Mouse (Mus musculus): ENCODE measurements around the gene 1700088E04Rik.

Gene 1700088E04Rik

DNA sequence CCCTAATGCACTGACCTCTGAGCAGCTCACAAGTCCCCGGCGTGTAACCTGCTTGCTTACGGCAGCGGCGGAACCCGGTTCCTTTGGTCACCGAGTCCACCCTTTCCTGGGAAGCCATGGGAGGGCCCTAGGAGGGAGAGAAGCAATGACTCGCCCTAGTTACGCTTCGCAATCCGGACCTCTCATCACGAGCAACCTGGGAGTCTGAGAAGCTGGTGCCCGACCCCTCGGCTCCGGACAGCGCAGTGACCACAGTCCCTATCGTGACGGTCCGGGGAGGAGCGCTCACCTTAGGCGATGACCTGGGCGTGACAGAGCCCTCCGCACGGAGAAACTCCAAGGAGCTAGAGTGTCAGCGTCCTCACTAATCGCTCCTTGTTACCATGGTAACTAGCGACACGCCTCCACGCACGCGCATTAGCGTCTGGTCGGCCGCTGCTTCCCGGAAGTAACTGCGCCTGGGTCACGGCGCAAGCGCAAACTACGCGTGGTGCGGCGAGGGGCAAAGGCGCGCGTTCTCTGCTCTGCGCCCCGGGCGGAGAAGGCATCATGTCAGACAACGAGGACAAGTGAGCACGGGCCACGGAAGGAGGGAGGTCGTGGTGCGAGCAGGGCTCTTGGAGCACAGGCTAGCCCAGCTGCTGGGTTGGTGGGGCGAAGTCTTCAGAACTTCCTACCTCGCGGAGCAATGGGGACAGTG, at the start of gene 1700088E04Rik, which contains the start of gene Polr2f:
1700088E04Rik (minus strand) TSS at position 388 of the 700 bp plus-strand sequence.
Polr2f (plus strand) TSS at position 144 of the 700 bp plus-strand sequence.
- peak; percentile 95 to 96 for DNase-seq (ENCODE audit: low spot score in 2 of 2)

DNA sequence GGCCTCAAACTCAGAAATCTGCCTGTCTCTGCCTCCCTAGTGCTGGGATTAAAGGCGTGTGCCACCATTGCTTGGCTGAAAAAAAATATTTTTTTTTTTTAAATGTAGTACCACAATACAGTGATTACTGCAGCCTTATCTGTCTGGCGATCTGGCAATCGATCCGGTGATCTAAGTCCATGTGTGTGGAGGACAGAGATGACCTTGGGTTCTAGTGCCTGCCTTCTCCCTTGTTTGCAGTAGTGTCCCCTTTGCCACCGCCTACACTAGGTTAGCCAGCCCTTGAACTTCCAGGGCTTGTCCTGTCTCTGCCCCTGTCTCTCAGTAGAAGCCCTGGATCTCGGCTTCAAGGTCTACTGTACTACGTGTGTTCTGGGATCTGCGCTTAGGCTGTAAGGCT, 46.8 kb upstream of the 1700088E04Rik start:
- DNase-seq (ENCODE audit: low spot score in 2 of 2), result no peak

DNA sequence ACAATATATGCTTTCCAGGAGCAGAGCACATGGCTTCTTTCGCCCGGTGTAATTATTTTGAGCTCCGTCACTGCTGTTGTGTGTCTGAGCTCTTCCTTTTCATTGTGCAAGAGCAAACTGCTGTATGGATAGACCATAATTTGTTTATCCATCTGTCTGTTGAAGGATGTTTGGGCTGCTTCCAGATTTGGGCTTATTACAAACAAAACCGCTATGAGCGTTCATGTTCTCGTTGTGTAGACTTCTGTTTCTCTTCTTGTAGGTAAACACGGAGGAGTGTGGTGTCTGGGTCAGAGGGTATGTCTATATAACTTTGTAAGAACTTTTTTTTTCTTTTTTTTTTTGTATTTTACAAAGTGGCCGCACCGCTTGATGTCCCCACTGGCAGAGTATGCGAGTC, 44.2 kb upstream of the 1700088E04Rik start:
- no peak for DNase-seq (ENCODE audit: low spot score in 2 of 2)

DNA sequence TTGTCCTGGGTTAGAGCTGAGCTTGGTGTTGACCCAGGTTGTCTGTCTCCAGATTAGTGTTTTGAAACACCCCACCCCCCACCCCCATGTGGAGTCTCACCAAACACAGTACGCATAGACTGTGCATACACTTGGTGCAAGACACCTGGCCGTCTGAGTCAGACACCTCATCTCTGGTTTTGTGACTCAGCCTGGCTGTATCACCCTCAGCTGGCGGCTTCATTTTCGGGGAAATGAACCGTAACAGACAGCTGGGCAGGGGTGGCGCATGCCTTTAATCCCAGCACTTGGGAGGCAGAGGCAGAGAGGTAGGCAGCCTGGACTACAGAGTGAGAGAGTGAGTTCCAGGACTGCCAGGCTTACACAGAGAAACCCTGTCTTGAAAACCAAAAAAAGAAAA, 35.9 kb upstream of the 1700088E04Rik start:
- no peak for DNase-seq (ENCODE audit: low spot score in 2 of 2)

DNA sequence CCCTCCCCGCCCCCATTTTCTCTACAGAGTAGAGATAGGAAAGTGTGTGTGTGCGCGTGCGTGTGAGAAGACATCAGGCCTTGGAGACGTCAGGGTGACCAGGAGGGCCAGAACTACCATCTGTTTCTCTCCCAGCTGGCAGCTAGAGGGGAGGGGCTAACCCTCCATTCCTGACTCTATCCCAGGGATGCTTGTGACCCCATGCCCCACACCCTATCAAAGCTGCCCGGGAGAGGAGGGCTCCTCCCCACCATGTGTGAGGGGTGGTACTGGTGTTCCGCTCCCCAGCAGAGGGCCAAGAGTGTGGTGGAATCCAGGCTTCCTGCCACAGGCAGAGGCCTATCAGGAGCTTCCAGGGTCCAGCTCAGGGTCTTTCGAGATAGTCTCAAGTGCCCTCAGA, 25.7 kb upstream of the 1700088E04Rik start:
- no peak for DNase-seq (ENCODE audit: low spot score in 2 of 2)

DNA sequence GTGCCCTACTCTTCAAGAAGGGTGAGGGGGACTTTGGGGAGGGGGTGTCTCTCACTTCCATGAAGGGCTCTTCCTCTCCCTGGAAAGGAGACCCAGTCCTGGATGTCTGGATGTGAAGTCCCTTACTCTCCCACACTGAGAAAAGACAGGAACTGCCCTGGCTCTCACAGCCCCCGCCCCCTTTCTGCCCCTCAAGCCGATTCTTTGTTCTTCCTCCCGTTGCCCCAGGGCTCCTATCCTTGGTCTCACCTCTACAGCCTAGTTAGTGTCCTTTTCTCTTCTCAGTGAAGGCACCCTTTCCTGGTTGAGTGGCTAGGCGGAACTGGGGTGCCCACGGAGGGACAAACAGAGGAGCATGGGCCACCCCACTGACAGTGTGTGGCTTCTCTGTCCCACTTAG, 24.1 kb upstream of the 1700088E04Rik start, which contains the start of gene Sox10:
Sox10 (minus strand) TSS at position 101 of the 400 bp plus-strand sequence.
- no peak for DNase-seq (ENCODE audit: low spot score in 2 of 2)

DNA sequence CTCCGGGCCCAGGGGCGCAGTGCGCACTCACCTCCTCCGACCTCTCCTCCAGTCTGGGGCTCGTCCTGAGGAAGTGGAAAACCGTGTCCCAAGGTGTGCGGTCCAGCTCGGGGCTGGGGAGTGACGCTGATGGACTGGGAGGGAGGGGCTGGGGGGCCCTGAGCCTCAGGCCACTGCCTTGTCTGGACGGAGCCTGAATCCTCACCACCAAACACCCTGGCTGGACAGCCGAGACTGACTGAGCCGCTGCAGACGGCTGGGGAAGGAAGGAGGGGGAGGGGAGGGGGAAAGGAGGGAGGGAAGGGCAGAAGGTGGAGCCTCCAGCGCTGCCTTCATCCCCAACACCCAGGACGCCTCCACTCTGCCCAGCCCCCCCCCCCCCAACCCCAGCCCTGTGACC, 23.2 kb upstream of the 1700088E04Rik start:
- DNase-seq (ENCODE audit: low spot score in 2 of 2), result no peak

DNA sequence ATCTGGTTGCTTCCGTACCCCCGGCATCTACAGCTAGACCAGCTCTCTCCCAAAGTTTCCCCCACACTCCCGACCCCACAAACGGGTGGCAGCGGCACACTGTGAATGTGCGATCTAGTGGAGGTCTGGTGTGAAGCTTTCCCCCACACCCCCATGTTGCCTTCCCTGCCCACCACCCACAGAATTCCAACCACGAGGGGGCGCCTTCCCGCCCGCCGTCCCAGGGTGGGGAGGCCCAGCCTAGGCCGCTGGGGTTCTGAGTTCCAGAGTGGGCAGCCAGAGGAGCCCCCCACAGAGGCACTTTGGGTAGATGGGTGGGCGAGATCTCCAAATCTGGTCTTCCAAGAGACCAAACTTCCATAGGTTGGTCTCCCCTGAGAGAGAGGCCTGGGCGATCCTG, 21.8 kb upstream of the 1700088E04Rik start:
- DNase-seq (ENCODE audit: low spot score in 2 of 2), result no peak

DNA sequence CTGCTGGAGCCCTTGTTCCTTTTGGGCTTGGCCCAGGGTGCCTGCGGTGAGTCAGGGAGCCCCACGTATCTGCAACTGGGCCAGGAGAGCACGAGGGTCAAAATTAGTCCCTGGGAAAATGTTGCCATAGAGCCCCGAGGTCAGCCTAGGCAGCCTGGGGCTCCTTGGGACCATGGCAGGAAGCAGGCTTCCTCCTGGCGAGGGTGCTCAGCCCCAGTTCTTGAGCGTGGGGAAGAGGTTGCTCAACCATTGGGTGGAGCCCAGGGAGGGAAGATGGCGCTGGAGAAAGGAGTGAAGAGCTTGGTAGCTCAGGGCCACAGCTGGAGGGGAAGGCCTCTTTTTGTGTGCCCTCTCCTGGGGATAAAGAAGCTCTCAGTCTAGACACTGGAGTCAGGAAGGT, 21.2 kb upstream of the 1700088E04Rik start:
- no peak for DNase-seq (ENCODE audit: low spot score in 2 of 2)

DNA sequence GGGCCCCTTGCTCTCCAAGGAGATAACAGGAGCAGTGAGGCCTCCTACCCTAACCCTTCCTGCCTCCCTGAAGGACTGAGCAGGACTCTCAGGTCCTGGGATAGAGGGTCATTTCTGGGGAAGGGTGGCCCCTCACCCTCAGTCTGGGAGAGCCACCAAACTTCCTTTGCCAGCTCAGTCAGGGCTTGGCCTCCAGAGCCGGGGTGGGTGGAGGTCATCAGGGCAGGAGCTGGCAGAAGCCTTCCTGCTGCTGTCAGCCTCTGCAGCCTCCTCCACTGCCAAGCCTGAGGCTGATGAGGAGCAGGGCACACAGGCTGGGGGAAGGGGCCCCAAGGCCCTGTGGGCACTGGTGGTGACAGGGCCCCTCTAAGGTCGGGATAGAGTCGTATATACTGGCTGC, 14.5 kb upstream of the 1700088E04Rik start:
- no peak for DNase-seq (ENCODE audit: low spot score in 2 of 2)

DNA sequence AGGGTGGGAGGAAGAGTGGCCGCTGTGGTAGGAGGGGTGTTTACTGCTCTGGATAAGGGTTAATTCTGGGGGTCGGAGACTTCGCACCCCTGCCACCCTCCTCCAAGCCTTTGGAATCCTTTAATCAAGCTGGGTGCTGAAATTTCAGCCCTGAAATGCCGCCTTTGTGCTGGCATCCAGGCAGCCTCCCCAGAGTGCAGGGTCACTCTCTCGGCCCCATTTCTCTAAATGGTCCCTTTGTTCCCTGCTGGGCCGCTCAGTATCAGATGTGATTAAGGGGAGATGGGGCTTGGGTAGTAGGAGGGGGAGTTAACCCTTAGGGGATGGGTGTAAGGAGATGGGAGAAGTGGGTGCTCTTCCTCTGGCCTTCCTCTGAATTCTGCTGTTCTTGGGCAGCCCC, 11.7 kb upstream of the 1700088E04Rik start:
- DNase-seq (ENCODE audit: low spot score in 2 of 2), result no peak

DNA sequence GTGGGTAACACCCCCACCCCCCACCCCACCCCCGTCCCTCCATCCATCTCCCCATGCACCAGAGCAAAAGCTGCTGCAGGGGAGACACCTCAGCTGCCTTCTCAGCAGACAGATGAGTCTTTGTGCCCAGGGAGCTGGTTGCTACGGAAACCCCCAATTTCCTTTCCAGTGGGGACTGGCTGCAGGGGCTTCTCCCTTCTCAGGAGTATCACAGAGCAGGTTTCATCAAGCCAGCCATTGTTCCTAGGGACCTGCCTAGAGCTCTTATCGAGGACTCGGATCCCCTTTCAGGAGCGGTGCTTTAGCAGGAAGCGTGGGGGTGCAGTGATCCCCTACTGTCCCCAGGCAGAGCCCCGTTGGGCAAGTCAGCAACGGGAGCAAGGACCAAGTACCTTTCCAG, 10.8 kb upstream of the 1700088E04Rik start:
- DNase-seq (ENCODE audit: low spot score in 2 of 2), result no peak

DNA sequence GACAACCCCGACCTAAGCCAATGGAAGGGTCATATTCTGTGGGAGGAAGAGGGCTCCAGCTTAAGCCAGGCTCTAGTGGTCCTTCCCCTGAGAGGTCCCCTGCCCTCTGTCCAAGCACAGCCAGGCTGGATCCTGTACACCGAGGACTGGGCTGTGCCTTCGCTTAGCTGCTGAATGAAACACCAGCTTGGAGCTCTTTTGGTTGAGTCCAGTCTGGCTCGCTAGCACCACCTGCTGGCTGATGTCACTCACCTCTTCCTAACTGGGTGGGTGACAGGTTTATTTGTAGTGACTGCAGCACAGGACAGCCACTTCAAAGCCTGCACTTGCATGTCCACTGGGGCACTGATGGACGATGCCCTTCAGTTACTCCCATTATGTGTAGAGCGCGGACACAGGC, 7.5 kb upstream of the 1700088E04Rik start:
- DNase-seq (ENCODE audit: low spot score in 2 of 2), result peak; percentile 78 to 85

DNA sequence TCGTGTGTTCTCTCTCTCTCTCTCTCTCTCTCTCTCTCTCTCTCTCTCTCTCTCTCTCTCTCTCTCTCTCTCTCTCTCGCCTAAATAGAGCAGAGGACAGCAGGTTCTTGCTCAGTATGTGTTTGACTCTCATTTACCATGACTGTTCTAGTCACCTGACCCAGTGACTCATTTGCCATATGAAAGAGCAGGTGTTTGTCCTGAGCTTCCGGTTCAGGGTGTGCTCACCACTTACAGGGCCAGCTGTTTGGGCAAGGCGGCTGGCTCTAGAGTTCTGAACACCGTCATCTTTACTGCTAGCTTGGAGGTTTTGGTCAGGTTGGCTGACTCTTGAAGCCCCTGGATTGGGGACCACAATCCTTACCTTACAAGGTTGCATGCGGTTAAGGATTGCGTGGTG, 4.5 kb upstream of the 1700088E04Rik start:
- DNase-seq (ENCODE audit: low spot score in 2 of 2), result no peak

DNA sequence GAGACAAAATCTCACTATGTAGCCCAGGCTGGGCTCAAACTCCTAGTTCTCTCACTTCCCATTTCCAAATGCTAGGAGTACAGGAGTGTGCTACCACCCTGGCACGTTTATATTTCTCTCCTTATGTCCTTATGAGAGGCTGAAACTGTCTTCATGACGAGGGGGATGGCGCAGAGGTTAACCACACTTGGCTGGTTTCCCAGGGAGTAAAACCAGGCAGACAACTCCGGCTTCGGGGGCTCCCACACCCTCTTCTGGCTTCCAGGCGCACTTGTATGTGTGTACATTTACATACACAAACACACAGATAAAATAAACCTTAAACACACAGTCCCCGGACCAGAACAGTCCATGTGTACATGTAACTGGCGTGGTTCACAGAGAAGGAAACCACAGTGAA, 3.0 kb upstream of the 1700088E04Rik start:
- DNase-seq (ENCODE audit: low spot score in 2 of 2), result no peak

DNA sequence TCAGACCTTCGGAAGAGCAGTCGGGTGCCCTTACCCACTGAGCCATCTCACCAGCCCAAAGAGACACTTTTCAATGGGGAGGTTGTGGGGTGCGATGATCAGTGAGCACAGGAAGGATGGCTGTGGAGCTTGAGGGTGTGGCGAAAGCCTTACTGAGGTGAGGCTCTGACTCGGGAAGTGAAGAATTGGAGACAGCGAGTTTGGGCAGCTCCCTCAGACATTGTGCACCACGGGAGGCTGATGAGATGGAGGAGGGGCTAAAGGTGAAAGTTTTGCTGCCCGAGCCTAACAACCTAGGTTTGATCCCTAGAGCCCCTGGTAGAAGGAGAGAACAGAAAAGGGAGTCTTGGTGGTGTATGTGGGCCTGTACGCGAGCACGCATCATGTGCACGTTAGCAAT, 2.3 kb upstream of the 1700088E04Rik start:
- DNase-seq (ENCODE audit: low spot score in 2 of 2), result no peak

DNA sequence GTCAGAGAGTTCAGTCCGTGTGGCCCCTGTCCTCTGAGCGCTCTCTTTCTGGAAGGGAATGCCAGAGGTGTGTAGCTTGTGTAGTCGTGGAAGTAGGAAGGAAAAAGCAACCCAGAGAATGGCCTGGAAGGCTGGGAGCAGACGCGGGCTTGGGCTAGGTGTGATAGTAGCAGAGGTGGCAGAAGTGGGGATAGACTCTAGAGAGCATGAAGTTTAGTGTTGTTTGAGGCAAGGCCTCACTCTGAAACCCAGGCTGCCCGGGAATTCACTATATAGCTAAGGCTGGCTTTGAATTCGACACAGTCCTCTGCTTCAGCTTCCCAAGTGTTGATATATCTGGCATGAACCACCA, 489 bp upstream of the 1700088E04Rik start:
- no peak for DNase-seq (ENCODE audit: low spot score in 2 of 2)

DNA sequence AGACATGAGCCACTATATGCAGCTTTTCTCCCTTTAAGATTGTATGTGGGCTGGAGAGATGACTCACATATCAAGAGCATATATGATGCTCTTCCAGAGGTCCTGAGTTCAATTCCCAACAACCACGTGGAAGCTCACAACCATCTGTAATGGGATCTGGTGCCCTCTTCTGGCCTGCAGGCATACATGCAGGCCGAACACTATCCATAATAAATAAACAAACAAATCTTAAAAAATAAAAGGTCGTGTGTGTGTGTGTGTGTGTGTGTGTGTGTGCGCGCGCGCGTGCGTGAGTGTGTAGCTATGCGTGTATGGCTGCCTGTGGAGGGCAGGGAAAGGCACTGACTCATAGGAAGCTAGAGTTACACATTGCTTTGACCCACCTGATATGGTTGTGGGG, 1.4 kb downstream of the 1700088E04Rik start:
- no peak for DNase-seq (ENCODE audit: low spot score in 2 of 2)

DNA sequence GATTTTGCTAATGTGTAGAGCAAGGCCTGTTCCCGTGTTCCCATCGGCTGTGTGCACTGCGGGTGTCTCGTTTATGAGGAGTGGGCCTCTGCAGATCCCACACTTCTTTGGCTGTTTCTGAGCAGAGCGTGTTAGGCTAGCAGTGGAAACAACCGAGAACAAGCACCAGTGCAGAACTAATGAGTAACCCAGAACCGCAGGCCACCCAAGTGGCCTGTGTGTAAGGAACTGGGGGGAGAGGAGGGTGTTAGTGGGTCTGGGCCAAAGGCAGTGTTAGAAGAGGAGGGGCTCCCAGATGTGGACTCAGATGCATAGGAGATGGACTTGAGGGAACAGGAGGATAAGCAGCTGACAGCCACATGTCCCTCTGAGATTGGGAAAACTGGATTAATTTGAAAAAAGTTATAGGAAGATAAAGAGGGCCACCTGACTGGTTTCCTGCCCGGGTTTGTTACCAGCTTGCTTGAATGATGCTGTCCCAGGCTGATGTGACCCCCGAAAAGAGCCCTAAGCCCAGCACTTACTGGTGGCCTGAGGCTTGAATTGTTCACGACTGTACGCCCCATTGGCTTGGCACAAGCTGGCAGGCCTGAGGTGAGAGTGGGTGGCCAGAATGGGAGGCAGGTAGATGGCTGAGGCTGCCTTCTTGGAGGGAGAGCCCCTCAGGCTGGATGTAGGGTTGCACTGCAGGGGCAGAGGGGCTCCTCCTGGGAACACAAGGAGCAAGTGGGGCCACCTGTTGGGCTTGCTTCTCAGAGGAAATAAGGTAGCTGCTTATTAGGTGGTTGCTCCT, 5.1 kb downstream of the 1700088E04Rik start:
- no peak for DNase-seq (ENCODE audit: low spot score in 2 of 2)

DNA sequence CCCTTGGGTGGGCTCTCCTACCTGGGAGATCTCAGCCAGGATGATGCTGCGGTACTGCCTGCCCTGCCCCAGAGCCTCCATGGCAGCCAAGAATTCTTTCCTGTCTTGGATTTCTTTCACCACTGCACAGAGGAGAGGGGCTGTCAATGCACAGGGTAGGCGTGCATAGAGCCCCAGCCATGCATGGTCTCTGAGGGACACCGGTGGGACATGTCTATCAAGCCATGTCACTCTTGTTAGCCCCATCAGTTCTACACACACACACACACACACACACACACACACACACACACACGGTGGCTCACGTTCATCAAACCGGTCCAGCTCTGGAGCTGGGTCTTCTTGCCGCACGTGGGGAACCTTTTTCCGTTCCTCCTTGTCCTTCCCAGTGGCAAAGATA, 5.7 kb downstream of the 1700088E04Rik start:
- no peak for DNase-seq (ENCODE audit: low spot score in 2 of 2)

DNA sequence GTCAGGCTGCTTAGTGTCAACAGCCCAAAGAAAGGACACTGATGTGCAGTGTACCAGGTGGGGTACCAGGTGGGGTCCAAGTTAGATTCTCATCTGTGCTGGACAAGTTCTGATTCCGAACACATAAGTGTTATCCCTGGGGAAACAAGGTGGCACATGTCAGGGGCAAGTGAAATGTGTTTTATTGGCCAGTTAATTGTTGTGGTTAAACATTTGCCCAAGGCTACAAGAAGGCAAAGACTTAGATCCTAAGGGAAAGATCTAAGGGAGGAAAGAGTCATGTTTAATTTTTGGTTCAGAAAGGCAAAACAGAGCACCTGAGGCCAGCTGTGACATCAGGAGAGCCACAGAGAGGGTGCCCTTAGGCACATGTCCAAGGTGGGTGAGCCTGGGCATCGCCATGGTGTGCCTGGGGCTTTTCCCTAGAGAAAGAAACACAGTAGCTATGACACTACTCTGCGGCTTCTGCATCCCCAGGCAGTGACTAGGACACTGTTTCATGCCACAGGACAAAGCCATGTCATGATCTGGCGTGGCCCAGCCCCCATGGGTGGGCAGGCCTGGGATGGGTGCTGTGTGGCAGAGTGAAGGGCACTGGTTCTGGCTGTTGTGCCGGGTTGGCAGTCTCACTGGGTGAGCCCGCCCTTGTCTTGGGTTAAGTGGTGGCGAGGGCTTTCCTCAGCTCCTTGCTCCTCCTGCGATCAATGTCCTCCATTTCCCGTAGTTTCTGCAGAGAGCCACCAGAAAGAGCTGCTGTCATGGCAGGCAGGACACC, 6.4 kb downstream of the 1700088E04Rik start:
- DNase-seq (ENCODE audit: low spot score in 2 of 2), result no peak

DNA sequence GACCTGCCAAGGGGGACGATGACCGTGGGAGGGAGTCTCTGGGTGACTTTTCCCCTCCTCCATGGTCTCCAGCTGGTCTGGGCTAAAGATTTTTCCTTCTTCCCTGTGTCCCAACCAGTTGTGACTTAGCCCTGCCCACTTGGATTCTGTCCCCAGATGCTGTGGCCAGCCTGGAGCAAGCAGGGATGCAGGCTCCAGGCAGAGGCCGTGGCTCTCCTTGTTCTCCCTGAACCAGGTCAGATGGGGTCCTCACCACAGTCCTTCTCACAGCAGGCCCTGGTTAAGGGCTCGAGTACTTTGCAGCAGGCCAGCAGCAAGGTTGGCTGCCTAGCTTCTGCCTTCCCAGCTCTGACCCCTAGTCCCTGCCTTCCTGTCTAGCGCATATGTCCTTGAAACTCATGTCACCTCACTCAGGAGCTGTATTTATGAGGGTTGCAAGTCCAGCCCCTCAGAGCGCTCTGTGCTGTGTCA, 7.8 kb downstream of the 1700088E04Rik start:
- DNase-seq (ENCODE audit: low spot score in 2 of 2), result no peak

All from right cerebral cortex, adult 2 months (tissue).